Mouse (Mus musculus) spleen, adult 18-20 months (tissue): ENCODE data around the gene Fam69b.

Source experiments
- DNase-seq, 2 experiments: peaks; one replicate each; pipeline ENCODE4 v3.0.0; 2022; ENCODE audit warnings: mixed read lengths in 2 of 2

Fam69b gene

DNA sequence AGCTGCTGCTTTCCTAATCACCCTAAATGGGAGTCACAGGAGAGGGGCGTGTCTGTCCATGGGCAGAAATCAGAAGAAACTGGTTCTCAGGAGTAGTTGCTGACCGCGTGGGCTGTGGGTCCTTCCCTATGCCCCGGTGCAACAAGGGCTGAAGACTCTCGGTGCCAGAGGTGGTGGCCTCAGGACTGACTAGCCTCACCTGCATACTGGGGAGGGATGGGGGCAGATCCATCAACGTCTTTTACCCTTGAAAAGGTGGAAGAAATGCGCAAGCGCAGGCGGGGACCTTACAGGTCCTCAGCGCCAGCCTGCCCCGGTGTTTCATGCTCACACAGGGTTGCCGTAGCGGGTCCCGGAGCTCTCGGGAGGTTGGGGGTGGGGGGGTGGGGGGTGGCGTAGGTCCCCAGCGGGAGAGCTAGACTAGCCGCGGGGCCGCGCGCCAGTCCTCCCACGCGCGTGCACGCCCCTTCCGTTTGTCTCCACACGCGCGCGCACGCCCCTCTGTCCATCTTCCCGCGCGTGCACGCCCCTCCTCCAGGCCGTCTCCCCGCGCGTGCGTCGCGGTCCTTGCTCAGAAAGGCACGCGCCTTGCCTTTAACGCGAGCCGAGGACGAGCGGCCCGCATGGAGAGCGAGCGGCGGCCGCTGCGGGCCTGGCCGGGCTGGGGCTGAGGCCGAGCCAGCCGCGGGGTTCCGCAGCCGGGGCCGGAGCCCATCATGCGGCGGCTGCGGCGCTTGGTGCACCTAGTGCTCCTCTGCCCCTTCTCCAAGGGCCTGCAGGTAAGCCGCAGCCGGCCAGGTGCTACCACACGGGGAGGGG is at the start of gene Fam69b:
TSS of gene Fam69b (plus strand) at position 537 of the 819 bp plus-strand sequence.
- peak; percentile 37 to 69 for DNase-seq

GRCm38 (mm10) chr2:26579714-26580113 is 48.5 kb upstream of the Fam69b start, which contains the start of gene Egfl7:
TSS of gene Egfl7 (plus strand) at chr2:26580014.
- no peak for DNase-seq

DNA sequence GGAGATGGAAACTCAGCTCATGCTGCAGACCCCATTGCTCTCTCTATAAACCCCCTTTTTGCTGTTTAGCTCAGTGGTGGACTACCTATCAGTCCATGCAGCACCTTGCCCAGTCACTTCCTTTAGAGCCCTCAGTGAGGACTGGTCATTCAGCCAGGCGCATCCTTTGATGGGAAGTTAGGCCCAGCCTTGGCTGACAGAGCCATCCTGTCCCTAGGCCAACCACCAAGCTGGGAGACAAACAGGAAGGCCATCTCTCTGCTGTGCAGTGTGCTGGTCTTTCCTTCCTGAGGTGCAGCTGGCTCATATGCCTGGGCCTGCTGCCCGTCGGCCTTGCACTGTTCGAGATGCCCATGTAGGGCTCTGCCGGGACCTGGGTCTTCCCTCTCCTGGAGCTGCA is 47.5 kb upstream of the Fam69b start:
- DNase-seq = no peak

DNA sequence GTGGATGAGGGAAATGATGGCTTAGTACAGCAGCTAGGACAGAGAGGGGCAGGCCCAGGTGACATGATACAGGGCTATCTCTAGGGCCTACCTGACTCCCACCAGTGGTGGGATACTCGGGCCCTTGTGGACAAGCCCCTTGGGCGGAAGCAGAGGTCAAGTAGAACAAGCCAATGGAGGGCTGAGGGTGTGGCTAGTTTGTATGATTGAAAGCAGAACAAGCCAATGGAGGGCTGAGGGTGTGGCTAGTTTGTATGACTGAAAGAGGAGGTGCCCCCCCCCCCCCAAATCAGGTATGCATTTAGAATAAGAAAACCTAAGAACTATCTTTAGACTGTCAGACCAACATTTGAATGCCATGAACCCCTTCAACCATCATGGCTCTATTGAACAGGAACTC is 46.1 kb upstream of the Fam69b start:
- DNase-seq = no peak

DNA sequence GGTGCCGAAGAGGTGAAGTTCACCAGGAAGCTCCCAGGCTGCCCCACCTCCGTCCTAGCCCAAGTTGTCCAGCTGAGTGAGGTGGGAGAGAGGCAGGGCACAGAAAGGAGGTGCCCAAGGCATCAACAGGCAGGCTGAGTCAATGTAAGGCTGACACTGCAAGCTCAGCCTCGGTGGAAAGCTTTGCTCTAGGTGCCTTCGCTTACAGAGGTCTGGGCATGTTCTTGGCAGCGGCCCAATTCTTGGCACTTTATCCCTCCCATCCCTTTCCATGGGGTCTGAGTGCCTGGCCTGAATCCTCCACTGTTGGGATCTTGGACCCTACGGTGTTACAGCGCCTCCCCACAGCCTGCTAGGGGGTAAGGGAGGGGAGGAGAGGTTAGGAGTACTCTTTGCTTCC is 45.5 kb upstream of the Fam69b start:
- no peak for DNase-seq

GRCm38 (mm10) chr2:26583640-26584039 is 44.6 kb upstream of the Fam69b start:
- DNase-seq = no peak

DNA sequence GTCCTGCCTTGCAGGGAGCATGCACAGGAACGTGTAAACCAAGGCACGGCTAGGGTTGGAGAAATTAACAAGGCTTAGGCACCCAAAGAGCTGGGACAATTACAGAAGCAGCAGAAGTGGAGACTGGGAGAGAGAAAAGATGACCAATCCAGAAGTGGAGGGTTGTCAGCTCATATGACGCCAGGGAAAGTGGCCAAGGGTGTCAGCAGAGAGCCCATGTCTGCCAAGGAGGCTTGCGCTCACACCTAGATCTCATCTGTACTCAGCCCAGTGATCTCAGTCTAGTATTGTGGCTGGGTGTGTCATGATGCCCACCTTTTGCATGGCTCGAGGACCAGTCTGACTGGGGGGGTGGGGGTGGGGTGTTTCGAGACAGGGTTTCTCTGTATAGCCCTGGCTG is 42.5 kb upstream of the Fam69b start:
- no peak for DNase-seq

DNA sequence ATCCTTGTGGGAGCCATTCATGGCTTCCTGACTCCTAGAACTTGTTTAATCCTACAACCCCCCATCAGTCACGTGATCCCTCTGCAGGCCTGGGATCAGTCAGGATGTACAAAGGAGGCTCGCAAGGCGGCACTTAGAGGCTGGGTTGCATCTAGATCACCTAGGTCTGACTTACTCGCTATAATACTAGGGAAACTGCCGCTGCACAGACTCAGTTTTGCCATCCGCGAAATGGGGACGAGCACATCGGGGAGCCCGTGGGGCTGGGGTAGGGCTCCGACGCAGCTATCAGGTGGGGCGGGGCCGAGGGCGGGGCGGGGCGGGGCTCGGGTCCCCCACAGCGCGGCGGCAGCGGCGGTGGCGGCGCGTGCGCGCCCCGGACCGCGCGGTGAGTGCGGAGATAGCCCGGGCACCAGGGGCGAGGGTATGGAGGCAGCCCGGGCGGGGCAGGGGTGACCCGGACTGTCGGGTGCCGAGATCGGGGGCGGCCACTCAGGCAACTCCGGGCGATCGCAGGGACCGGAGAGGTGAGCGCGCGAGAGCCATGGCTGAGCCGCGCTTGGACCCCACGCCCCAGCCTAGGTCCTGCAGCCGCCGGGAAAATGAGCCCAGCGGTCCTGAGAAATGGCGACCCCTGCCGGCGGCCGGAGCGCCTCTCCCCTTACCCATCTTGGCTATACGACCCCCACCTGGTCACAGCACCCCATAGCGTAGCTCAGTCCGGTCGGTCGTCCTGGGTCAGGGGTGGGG is 41.8 kb upstream of the Fam69b start, which contains the start of gene Gm20532:
TSS of gene Gm20532 (plus strand) at position 346 of the 750 bp plus-strand sequence.
- peak; percentile 42 to 67 for DNase-seq

- DNase-seq = no peak
Measured at GRCm38 (mm10) chr2:26587044-26587405, 41.2 kb upstream of the Fam69b start.

GRCm38 (mm10) chr2:26588573-26588972 is 39.7 kb upstream of the Fam69b start:
- no peak for DNase-seq

DNA sequence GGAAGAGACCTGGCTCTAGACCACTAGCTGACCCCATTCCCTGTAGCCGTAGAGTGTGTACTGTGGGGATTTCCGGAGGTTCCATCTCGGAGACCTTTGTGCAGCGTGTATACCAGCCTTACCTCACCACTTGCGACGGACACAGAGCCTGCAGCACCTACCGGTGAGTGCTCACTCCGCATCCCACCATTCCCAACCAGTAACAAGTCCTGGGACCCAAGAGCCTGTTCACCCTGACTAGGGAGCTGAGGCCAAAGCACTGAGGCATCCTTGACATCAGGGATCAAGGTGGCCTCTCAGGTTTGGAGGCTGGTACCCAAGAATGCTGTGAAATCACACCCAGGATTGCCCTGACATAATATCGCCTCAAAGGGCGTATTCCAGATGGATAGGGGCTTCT is 39.0 kb upstream of the Fam69b start:
- no peak for DNase-seq

- DNase-seq = no peak
Measured at GRCm38 (mm10) chr2:26590282-26590681, 38.0 kb upstream of the Fam69b start.

DNA sequence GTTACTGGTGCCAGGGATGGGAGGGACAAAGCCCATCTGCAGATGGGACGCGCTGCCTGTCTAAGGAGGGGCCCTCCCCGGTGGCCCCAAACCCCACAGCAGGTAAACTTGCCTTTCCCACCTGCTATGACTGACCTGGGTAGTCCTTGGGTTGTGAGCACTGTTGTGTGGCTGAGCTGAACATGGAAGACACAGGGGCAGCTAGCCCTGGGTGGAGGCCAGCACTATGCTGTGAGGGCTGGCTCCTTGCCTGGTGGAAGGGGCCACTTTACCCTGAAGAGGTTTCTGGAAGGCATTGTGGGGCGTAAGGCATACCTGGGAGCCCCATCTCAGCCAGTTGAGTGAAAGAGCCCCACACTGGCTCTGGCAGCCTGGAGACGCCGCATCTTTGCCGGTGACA is 37.3 kb upstream of the Fam69b start:
- no peak for DNase-seq

DNA sequence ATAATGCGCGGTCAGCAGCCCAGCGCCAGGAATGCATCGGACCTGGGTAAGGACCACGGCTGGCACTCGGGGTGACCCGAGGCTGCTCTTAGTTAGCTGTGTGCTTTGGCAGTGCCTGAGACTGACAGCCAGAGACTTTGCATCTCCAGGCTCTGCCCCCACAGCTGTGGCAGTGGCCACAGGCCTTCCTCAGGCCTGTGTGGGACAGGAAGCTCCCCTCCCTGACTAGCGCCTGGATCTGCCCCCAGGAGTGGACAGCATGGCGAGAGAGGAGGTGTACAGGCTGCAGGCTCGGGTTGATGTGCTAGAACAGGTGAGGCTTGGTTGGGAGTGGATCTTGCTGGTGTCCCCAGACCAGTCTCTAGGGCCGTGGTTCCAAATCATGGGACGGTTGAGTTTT is 36.8 kb upstream of the Fam69b start:
- DNase-seq = no peak

- no peak for DNase-seq
Measured at GRCm38 (mm10) chr2:26593211-26594021, 34.8 kb upstream of the Fam69b start.

DNA sequence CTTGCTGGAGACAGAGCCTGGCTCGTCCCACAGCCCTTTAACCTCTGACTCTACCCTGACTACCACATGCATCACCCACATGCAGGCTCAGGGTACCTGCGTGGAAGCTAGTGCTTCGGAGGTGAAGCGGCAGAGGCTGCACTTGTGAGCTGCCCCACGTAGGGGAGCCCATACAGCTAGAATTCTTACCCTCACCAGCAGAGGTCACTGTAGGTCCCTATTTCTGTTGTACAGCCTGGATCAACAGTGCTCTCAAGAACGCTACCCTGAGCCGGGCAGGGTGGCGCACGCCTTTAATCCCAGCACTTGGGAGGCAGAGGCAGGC is 34.3 kb upstream of the Fam69b start:
- peak; percentile 41 to 59 for DNase-seq

DNA sequence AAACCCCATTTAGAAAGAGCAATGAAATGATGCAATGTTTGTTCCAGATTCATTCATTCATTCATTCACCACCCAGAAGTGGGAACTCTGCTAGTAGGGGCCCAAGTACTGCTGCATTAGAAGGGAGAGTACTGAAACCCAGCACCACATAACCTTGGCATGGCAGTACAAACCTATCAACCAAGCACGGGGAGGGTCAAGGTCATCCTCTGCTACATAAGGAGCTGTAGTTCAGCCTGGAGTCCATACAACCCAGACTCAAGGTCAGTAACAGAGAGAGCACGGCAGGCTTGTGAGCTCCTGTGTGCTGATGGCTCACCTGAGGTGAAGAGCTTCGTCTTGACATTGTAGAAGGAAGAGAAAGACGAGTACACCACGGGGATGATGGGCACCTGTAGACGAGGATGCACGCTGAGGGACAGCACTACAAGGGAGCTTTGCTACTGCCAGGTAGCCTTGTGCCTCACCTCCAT is 33.8 kb upstream of the Fam69b start:
- DNase-seq = no peak

- DNase-seq = no peak
Measured at GRCm38 (mm10) chr2:26594934-26595724, 33.1 kb upstream of the Fam69b start.

DNA sequence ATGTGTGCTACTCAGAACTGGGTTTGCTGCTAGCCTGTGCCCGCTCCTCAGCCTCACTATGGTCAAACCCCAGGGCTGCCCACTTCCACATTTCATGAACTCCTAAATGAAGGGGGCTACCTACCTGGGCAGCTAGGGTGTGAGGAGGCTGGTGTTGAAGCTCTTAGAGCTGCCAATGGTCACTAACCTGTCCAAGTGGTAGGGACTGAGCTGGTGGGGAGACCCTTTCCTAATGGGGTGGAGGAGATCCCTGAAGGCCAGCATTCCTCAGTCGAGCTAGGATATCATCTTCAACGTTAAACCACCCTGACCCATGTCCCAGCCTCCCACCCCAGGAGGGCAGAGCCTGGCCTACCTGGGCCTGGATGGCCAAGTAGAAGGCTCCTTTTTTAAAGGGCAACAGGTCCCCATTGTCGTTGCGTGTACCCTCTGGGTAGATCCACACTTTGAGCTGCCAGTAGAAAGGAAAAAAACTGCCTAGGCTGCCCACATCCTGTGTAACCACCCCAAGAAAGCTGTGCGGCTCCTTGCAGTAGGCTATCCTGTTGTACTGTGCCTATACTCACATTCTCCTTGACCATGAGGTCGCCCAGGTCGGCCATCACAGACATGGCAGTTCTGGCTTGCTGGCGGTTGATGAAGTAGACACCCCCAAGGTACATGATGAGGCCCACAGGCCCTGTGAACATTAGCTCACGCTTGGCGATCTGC is 32.4 kb upstream of the Fam69b start:
- no peak for DNase-seq

- no peak for DNase-seq
Measured at GRCm38 (mm10) chr2:26596898-26597297, 31.4 kb upstream of the Fam69b start.

GRCm38 (mm10) chr2:26597810-26598209 is 30.4 kb upstream of the Fam69b start:
- no peak for DNase-seq

DNA sequence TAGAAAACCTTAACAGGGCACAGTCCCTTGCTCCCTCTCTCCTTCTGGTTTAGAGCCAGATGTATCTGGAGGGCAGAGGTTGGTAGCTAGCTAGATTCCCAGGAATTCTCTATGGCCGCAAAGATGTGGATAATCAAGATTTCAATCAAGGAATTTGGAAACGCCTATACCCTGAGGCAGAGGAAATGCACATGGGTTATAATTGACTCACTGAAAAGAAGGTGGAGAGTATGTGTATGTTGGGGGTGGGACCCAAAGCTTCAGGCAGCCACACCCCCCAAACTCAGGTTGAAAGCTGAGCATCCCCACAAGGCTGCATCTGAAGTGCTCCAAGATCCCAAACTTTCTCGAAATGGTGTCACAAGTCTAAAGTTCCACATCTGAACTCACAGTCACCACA is 29.8 kb upstream of the Fam69b start:
- no peak for DNase-seq
